Mouse (Mus musculus): ENCODE measurements at regions not wholly inside any gene's neighbourhood (a gene's known extent, or its start where the extent isn't known, plus 50 kb on each side); places are given as distances from the start of the nearest gene placed in this dataset.

- peak; percentile 2 to 5 for DNase-seq (ENCODE audit: low spot score in 2 of 2)
Observed at GRCm38 (mm10) chr2:98901591-98902323, 234.7 kb upstream of the Gm10800 start.

Measured in right cerebral cortex, adult 2 months (tissue).